Mouse (Mus musculus) frontal cortex, postnatal 25 days (tissue): ENCODE results near the gene Tbc1d30.
A peak's percentile ranks its signal among the peaks of the same experiment; 100 is the strongest.
"Not testable (repeated sequence)": the region's sequence is repeated elsewhere in the genome, so short reads cannot be mapped to it uniquely, and the experiment has no call there.

Source experiments
- DNase-seq, 2 experiments: peaks; one replicate each; pipeline ENCODE4 v3.0.0; 2022; ENCODE audit warnings: low spot score in 2 of 2

Tbc1d30 gene

GRCm38 (mm10) chr10:121365781-121366272, 14.7 kb upstream of the Tbc1d30 start:
- DNase-seq = no peak

- DNase-seq = peak; percentile 61 to 75
Observed at GRCm38 (mm10) chr10:121364801-121365564, 13.9 kb upstream of the Tbc1d30 start, which contains the start of gene Gns. TSS of gene Gns (plus strand) at chr10:121365090.

DNA sequence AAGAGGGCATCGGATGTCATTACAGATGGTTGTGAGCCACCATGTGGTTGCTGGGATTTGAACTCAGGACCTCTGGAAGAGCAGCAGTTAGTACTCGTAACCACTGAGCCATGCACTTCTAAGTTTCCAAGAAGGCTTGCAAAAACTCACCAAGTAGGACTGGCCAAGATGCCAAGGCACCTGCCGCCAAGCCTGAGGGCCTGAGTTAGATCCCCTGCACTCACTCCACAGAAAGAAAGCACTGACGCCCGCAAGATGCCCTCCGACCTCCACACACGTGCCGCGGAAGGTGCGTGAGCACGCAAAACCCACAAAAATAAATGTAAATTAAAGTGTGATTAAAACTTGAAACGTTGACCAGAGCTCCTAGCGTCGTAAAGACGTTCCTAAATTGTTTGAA, 13.2 kb upstream of the Tbc1d30 start:
- no peak for DNase-seq

DNA sequence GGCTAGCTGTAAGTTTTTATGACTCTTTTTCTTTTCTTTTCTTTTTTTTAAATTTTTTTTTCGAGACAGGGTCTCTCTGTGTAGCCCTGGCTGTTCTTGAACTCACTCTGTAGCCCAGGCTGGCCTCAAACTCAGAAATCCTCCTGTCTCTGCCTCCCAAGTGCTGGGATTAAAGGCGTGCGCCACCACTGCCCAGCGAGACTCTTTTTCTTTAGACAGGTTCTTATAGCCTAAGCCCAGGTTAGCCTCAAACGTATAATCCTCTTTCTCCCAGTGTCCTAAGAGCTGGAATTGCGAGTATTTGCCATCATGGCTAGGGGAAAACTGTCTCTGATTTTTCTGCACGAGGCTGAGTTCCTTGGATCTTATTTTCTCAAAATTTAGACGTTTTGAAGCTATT, 12.1 kb upstream of the Tbc1d30 start:
- DNase-seq = no peak

GRCm38 (mm10) chr10:121360358-121360757, 9.3 kb upstream of the Tbc1d30 start:
- no peak for DNase-seq

DNA sequence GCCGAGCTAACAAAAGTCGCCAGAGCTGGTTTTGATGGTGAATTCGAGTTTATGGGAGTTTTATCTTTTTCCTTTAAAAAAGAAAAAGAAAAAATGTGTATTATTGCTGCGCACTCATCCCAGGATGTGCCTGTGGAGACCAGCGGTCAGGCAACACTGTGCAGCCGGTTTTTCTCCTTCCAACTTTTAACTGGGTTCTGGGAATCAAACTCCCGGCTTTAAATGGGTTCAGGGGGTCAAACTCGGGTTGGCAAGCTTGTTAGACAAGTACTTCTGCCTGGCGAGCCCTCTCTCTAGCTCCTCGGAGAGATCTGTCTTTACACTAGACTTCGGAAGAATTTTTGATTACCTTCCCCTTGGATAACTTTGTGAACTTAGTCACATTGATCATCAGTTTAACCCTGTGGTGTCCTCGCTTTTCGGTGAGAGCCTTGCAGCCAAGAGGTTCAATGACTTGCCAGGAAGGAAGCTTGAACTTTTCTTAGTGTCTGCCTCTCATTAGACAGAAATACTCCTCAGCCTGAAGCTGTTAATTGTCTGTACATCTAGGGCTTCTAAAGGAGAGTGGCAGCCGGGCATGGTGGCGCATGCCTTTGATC, 713 bp upstream of the Tbc1d30 start:
- no peak for DNase-seq

- DNase-seq = no peak
Observed at GRCm38 (mm10) chr10:121350357-121351065, 567 bp downstream of the Tbc1d30 start.

DNA sequence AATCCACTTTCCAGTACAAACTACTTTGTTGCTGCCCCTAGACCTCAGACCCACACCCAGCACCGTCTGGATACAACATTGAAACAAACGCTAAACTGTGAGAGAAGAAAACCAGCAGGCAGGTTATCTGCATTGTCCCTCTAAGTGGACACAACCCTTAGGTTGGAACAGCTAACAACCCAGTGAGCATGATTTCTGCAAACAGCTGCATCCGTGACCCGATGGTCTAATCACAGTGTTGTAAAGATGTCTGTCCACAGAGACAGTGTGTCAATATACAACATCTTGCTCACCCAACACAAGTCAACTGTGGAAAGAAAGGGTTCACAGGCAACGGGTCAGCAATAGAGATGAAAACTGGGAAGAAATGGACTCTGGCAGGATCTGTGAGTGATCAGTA, 1.8 kb downstream of the Tbc1d30 start:
- no peak for DNase-seq

GRCm38 (mm10) chr10:121343867-121344266, 7.2 kb downstream of the Tbc1d30 start:
- DNase-seq = no peak

DNA sequence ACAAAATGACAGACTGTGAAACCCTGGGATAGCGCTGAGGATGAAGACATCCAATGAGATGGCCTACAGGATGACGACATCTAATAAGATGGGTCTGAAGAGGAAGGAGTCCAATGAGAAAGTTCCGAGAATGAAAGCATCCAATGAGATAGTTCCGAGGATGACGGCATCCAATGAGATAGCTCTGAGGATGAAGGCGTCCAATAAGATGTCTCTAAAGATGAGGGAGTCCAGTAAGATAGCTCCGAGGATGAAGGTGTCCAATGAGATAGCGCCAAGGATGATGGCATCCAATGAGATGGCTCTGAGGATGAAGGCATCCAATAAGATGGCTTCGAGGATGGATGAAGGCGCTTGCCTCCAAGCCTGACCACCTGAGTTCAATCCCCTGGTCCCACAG, 8.8 kb downstream of the Tbc1d30 start:
- no peak for DNase-seq

DNA sequence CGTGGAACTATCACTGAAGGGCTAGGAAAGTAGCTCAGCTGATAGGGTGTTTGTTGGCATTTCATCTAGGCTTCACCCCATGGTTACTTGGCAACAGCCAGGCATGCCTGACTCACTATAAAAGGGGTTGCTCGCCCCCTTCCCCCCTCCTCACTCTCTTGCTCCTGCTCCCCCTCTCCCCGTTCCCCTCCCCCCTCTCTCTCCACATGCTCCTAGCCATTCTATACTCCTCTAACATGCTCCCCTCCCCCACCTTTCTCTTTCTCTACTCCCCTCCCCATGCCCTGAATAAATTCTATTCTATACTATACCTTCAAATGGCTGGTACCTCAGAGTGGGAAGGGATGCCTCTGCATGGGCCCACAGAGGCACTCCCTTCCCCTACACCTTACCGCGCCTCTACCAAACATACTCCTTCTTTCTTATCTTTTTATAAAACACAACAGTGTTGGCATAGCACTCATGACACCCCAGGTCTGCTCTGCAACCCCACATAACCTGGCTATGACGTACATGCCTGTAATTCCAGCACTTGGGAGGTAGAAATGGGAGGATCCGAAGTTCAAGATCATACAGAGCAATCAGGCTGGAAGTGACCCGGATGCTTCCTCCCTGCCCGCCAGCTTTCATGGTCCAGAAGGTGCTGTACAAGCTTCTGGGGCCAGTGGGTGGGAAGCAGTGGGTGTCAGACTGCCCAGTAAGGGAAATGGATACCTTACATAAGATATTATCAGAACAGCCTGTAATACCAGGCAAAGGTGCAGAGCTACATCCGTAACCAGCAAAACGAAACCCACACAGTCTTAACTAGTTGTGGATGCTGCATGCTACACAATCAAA, 10.1 kb downstream of the Tbc1d30 start:
- no peak for DNase-seq

DNA sequence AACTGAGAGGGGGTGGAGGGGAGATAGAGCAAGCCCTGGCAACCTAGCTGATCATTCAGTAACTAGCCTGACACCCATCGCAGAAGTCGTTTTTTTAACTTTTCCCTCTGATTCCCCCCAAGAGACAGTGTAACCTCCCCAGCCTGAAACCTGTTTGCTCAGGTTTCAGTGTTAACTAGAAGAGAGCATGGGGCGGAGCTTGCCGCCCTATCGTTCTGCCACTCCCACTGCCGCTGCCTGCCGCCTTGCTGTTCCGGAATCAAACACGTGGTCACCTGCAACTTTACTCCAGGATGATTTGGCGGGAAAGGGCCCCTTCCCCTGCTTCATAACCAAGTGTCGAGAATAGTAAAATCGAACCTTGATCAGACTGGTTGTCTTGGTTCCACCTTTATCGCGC, 14.5 kb downstream of the Tbc1d30 start:
- DNase-seq = not testable (repeated sequence)

DNA sequence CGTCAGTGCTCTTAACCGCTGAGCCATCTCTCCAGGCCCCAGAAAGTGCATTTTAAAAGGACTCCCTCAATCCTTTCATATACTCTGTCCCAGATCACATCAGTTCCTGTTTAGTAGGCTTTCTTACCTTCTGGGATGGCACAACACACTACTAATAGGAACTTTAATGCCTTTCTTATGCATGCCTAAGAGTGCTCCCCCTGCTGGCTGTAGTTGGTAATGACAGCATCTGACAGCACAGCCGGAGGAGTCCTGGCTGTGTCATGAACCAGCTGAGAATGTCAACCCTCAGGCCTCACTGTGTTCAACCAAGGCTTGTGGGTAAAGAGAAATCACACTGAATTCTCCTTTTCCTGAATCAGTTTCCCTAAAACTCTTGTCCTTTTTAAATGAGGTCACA, 16.5 kb downstream of the Tbc1d30 start:
- DNase-seq = peak; percentile 29 to 42

DNA sequence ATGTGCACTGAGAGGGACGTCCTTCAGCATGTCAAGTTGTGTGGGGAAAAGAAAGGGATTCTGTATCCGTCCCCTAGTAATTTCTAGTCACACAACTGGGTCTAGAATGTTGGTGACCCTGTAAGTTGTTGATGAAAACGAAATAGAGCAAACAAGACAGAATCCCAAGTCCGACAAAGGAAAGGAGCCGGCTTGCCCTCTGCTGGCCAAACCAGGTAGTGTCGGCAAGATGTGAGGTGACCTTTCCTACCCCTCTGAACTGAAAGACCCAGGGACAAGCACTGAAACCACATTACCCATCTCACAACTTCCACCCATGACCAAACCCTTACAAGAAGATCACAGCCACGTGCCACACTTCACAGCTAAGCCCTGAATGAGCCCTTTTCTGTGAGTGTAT, 20.1 kb downstream of the Tbc1d30 start:
- peak; percentile 52 to 68 for DNase-seq

DNA sequence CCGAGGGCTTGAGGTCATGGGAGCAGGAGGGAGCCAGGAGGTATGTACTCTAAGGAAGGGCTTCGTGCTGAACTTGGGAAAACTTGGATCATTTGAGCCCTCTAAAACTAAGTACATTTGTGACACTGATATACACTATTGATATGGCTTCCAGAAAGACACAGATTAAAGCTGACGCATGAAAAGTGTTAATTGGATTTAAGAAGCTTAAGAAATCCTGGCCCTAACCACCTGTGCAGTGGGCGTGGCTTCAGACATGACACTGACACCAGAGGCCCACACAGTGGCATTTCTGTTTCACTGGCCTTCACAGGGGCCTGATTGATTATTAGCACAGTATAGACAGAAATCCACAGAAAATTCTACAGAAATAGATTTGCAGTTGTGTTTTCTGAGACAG, 21.5 kb downstream of the Tbc1d30 start:
- DNase-seq = no peak

GRCm38 (mm10) chr10:121326167-121326566, 24.9 kb downstream of the Tbc1d30 start:
- DNase-seq = no peak

DNA sequence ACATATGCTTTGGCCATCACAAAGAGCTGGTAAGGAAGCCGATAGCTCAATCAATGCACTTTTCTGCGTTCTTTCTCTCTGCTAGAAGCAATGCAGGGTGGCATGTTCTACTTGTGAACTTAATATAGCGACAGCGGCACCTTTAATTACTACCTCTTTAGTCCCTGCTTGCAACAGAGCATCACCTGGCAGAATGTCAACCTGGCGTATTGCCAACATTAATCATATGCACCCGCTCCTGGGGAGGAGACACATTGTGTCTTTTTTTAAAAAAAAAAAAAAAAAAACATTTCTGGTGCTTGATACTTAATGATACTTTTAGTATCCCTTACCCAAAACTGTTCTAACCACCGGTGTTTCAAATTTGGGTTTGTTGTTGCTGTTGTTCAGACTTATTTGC, 27.6 kb downstream of the Tbc1d30 start:
- no peak for DNase-seq

DNA sequence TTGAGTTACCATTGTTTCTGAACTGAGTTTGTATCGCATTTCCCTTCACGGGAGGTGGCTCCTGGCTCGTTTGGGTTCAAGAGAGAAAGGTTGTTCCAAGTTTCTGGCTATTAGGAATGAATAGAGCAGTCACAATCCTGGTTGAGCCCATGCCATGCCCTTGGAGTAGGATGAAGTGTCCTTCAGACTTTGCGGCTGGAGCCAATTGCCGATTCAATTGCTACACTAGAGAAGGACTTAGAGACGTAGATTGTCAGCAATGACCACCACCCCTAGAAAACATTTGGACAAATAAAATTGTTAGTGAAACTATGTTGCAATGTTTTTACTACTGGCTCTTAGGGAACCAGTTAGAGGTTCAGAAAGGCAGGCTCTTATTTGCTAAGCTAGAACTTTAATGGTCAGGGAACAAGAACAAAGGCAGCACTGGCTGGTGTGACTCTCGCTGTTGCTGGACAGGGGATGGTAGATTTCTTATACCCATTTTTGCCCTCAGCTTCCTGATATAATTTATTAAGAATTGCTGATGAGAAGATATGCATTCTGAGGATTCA, 32.6 kb downstream of the Tbc1d30 start:
- no peak for DNase-seq

DNA sequence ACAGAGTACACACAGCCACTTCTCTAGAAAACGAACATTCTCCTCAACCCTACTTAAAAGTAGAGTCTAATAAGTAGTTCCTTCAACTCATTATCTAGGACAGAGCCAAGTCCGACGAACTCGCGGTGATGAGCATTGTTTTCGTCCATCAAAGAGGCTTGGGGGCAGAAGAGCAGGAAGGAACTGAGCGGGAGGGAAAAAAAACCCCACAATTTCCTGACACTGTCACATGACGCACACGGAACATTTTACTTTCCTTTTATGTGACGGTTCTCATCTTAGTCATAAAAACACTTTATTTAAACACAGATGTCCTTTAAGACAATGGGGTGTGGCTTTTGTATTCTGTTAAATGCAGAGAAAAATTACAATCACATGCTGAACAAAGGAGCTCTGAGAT, 34.7 kb downstream of the Tbc1d30 start:
- no peak for DNase-seq

DNA sequence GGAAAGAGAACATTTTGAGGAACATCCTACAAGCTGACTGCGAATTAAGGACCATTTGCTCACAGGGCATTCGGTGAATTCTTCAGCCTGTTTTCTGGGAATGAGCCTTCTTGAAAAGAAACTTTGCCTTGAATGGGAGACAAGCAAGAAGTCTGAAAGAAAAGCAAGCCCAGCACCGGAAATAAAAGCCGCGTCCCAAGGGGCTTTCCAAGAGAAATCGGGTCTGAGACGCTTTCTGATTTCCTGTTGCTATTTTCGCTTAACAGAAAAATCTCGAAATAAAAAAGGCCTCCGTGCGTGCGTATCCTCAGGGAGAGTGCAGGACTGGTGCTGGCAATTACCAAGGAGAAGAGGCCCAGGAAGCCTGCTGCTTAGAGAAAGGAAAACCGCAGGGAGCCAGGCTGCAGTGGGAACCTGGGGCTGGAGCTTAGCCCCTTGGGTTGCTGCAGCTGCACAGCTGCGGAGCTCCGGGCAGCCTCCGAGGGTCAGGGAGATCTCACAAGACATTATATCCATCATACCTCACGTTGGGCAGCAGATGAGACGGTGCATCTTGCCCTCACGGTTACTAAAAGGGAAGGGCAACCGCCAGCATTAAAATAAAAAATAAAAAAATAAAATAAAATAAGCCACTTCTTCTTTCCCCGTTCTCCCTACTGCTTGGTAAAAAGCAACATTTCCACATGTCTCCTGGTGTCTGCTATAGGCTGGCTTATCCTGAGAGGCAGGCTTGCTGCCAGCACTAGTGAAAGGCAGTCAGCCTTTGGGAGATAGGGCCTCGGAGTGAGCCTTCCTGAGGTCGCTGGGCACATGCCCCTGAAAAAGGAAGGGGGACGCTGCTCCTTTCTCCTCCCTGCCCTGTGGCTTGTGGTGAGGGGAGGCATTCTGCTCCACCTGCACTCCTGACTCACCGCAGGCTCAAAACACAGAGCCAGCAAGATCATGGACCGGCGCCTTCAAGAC, 35.5 kb downstream of the Tbc1d30 start:
- no peak for DNase-seq
